Mouse (Mus musculus): ENCODE data around the gene Pou2f2. TPM values are rescaled to one million over a fixed set of nuclear protein-coding genes. Genes with fewer than 3 reads are reported as not detected.
A peak's percentile ranks its signal among the peaks of the same experiment; 100 is the strongest.

Pou2f2 gene
- total and polyA plus RNA-seq, 2 experiments, result 0.37 to 1.2 TPM

DNA sequence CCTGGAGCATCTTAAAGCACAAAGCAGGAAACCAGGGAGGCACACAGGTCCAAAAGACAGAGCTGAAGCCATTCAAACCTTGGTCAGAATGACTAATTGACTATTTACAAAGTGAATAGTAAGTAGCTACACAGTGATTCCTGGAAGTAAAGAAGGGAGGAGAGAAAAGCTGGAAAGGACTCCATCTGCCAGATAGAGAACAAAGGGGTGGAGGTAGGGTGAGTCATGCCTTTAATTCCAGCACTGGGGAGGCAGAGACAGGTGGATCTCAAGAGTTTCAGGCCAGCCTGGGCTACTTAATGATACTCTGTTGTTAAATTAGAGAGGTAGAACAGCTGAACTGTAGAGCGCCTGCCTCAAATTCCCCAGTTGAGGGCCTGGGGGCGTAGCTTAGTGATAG is 34.6 kb upstream of the Pou2f2 start:
- H3K27ac ChIP-seq (replicated peaks; ENCODE audit: insufficient read depth, low read depth, low read length), result no peak overlapping the region
- H3K4me3 ChIP-seq (ENCODE audit: insufficient read depth, low read depth, low read length), result no peak overlapping the region
- no peaks in the 10 kb centered on the region for H3K27me3 ChIP-seq (ENCODE audit: control insufficient read depth, insufficient read depth, low read length)
- no peak overlapping the region for H3K9ac ChIP-seq (ENCODE audit: low read depth, low read length)
- no peak for DNase-seq (ENCODE audit: extremely low read depth, low read depth, low spot score)
- peaks cover 12% of the 10 kb centered on the region; the same call in 1 of the 2 replicates for H3K79me2 ChIP-seq (ENCODE audit: control insufficient read depth, insufficient read depth, low read length)
- WGBS, result 97% methylated on average over 2 of the region's 2 CpGs
- H3K36me3 ChIP-seq (ENCODE audit: control insufficient read depth, insufficient read depth, low read length), result peaks cover 25% of the 10 kb centered on the region
- peaks cover 6% of the 10 kb centered on the region for H3K4me1 ChIP-seq (ENCODE audit: control insufficient read depth, insufficient read depth, low read length)
- TF ChIP-seq POLR2A (IDR thresholded peaks at IDR 0.05; ENCODE audit: extremely low read depth, insufficient read depth, low read length), result no peak
- no peak for TF ChIP-seq CTCF (IDR thresholded peaks at IDR 0.05; ENCODE audit: low read depth, low read length)

DNA sequence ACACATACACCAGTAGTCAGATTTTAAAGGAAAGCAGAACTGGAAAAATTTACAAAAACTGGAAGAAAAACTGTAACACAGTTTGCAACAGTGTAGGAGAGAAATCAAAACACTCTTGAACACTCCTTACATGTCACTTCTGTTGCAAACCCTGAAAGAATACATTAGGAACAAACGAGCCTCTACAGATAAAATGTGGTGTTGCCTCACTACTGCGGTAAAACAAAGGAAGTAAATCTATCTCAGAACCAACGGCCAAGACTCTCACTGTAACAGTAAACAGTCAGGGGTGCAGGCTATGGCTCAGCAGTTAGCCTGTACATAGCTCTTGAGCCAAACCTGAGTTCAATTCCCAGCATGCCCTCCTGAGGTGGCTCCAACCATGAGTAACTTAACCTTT is 33.6 kb upstream of the Pou2f2 start:
- Histone ChIP-seq H3K79me2 (ENCODE audit: control insufficient read depth, insufficient read depth, low read length) (peaks cover 5% of the 10 kb centered on the region; the same call in 1 of the 2 replicates), H3K27me3 (ENCODE audit: control insufficient read depth, insufficient read depth, low read length) (no peaks in the 10 kb centered on the region), H3K4me3 (ENCODE audit: insufficient read depth, low read depth, low read length) (no peak overlapping the region), H3K27ac (replicated peaks; ENCODE audit: insufficient read depth, low read depth, low read length) (no peak overlapping the region), H3K4me1 (ENCODE audit: control insufficient read depth, insufficient read depth, low read length) (peaks cover 6% of the 10 kb centered on the region), H3K36me3 (ENCODE audit: control insufficient read depth, insufficient read depth, low read length) (peaks cover 25% of the 10 kb centered on the region), H3K9ac (ENCODE audit: low read depth, low read length) (no peak overlapping the region)
- no peak for DNase-seq (ENCODE audit: extremely low read depth, low read depth, low spot score)
- WGBS, result 57% methylated on average over 3 of the region's 3 CpGs
- TF ChIP-seq CTCF (IDR thresholded peaks at IDR 0.05; ENCODE audit: low read depth, low read length) (no peak), POLR2A (IDR thresholded peaks at IDR 0.05; ENCODE audit: extremely low read depth, insufficient read depth, low read length) (no peak)

DNA sequence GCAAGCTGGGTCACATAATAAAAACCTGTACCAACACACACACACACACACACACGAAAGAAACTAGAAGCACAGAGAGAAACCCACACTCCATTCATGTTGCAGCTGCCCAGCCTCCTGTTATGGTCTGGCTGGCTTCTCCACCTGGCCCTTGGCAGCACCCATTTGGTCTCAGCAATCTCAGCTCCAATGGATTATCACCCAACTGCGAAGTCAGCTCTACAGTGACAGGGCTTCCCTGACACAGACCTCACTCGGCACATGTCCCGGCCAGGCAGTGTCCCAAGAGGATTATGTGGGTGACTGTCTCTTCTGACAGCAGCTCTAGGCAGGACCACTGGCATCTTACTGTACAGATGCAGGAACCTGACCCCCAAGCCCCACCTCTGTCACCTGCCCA is 31.0 kb upstream of the Pou2f2 start:
- no peaks in the 10 kb centered on the region for H3K27me3 ChIP-seq (ENCODE audit: control insufficient read depth, insufficient read depth, low read length)
- no peak for DNase-seq (ENCODE audit: extremely low read depth, low read depth, low spot score)
- no peak overlapping the region for H3K4me3 ChIP-seq (ENCODE audit: insufficient read depth, low read depth, low read length)
- TF ChIP-seq POLR2A (IDR thresholded peaks at IDR 0.05; ENCODE audit: extremely low read depth, insufficient read depth, low read length), result no peak
- no peak for TF ChIP-seq CTCF (IDR thresholded peaks at IDR 0.05; ENCODE audit: low read depth, low read length)
- peaks cover 33% of the 10 kb centered on the region for H3K36me3 ChIP-seq (ENCODE audit: control insufficient read depth, insufficient read depth, low read length)
- H3K27ac ChIP-seq (replicated peaks; ENCODE audit: insufficient read depth, low read depth, low read length), result no peak overlapping the region
- peaks cover 5% of the 10 kb centered on the region; the same call in 1 of the 2 replicates for H3K79me2 ChIP-seq (ENCODE audit: control insufficient read depth, insufficient read depth, low read length)
- no peaks in the 10 kb centered on the region for H3K4me1 ChIP-seq (ENCODE audit: control insufficient read depth, insufficient read depth, low read length)
- 90% methylated on average over 4 of the region's 4 CpGs for WGBS
- no peak overlapping the region for H3K9ac ChIP-seq (ENCODE audit: low read depth, low read length)

DNA sequence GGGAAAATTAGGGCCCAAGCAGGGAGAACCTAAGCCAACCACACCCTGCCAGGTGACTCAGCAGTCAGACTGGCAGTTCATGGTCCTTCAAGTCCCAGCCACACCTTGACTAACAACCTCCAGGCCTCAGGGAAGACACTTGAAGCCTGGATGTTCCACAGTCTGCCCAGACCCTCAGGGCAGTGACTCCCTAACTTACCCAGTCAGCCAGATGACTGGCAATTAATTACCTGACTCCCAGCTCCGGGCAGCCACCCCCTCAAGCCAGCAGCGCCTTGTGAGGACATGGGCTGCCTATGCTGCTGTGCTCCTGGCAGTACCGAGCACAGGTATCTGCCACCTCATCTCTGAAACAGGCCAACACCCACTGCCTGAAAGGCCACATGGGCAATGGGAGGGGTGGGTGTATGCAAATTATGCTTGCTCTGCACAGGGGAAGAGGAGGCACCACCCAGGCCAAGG is 29.7 kb upstream of the Pou2f2 start:
- no peaks in the 10 kb centered on the region for H3K27me3 ChIP-seq (ENCODE audit: control insufficient read depth, insufficient read depth, low read length)
- peaks cover 32% of the 10 kb centered on the region for H3K36me3 ChIP-seq (ENCODE audit: control insufficient read depth, insufficient read depth, low read length)
- TF ChIP-seq POLR2A (IDR thresholded peaks at IDR 0.05; ENCODE audit: extremely low read depth, insufficient read depth, low read length) (no peak), CTCF (IDR thresholded peaks at IDR 0.05; ENCODE audit: low read depth, low read length) (no peak)
- H3K79me2 ChIP-seq (ENCODE audit: control insufficient read depth, insufficient read depth, low read length), result no peaks in the 10 kb centered on the region
- H3K4me1 ChIP-seq (ENCODE audit: control insufficient read depth, insufficient read depth, low read length), result no peaks in the 10 kb centered on the region
- no peak for DNase-seq (ENCODE audit: extremely low read depth, low read depth, low spot score)
- WGBS, result 87% methylated on average over 3 of the region's 3 CpGs
- H3K4me3 ChIP-seq (ENCODE audit: insufficient read depth, low read depth, low read length), result no peak overlapping the region
- H3K9ac ChIP-seq (ENCODE audit: low read depth, low read length), result no peak overlapping the region
- no peak overlapping the region for H3K27ac ChIP-seq (replicated peaks; ENCODE audit: insufficient read depth, low read depth, low read length)

DNA sequence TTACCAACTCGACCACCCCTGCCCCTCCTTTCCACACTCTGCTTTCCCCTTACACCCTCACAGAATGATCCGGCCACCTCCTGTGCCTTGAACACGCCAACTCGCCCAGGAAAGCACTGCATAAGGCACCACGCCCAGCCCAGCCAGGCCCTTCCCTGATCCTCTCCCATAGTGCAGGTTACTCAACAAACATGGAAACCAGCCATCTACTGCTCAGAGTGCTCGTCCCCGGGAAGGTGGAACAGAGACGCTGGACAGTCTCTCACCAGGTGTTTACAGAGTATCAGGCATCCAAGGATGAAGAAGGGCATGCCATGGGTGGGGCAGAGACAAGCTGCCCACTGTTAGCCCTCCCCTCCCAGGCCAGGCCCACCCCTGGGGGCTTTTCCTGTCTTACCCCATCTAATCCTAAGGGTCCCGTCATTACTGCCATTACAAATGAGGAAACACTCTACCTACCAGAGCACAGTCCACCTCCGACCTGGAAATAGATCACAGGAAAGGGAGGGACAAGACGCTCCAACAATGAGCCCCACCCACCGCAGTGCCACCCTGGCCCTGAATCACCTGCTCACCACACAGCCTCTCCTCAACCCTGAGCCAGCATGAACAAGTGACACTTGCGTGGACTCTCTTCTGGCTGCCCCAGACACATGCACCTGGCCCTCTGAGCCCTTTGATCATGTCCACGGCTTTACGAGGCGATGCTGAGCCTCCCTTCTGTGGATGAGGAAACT is 26.7 kb upstream of the Pou2f2 start:
- WGBS, result 64% methylated on average over 16 of the region's 16 CpGs

More for the DNA sequence above, 26.7 kb upstream of the Pou2f2 start:
- Histone ChIP-seq H3K27ac (replicated peaks; ENCODE audit: insufficient read depth, low read depth, low read length) (peak overlapping the region; percentile 22; the same call in 1 of the 2 replicates), H3K4me1 (ENCODE audit: control insufficient read depth, insufficient read depth, low read length) (no peaks in the 10 kb centered on the region), H3K36me3 (ENCODE audit: control insufficient read depth, insufficient read depth, low read length) (peaks cover 21% of the 10 kb centered on the region; the same call in 1 of the 2 replicates), H3K27me3 (ENCODE audit: control insufficient read depth, insufficient read depth, low read length) (no peaks in the 10 kb centered on the region), H3K9ac (ENCODE audit: low read depth, low read length) (no peak overlapping the region), H3K79me2 (ENCODE audit: control insufficient read depth, insufficient read depth, low read length) (no peaks in the 10 kb centered on the region), H3K4me3 (ENCODE audit: insufficient read depth, low read depth, low read length) (no peak overlapping the region)
- no peak for TF ChIP-seq POLR2A (IDR thresholded peaks at IDR 0.05; ENCODE audit: extremely low read depth, insufficient read depth, low read length)
- TF ChIP-seq CTCF (IDR thresholded peaks at IDR 0.05; ENCODE audit: low read depth, low read length), result no peak
- DNase-seq (ENCODE audit: extremely low read depth, low read depth, low spot score), result peak; percentile 39

All from liver, adult 2 months (tissue).